Mouse (Mus musculus): ENCODE data around the gene Dennd1b. TPM values are rescaled to one million over a fixed set of nuclear protein-coding genes. Genes with fewer than 3 reads are reported as not detected.

Gene Dennd1b
- polyA plus RNA-seq, 1 experiment, result 6.1 TPM

DNA sequence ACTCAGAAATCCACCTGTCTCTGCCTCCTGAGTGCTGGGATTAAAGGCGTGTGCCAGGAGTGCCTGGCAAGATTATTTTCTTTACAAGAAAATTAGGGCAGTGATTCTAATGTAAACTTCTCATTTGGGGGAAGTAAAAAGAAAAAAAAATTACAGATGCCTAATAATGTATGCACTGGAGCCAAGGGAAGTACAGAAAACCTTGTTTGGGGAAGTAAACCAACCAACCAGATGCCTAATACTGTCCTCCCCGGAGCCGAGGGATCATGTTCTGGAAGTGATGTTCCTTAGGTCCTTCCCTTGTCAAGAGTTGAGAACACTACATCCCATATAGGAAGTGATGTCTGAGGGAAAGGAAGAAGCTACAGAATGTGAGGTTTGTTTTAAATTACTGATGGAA is 44.2 kb downstream of the Dennd1b start:
- DNase-seq, result no peak
- Histone ChIP-seq H3K27ac (ENCODE audit: insufficient read depth, low read depth, low read length) (no peak overlapping the region), H3K36me3 (ENCODE audit: control insufficient read depth, insufficient read depth, low read length) (no peaks in the 10 kb centered on the region), H3K4me1 (ENCODE audit: control insufficient read depth, insufficient read depth, low read length) (no peaks in the 10 kb centered on the region; the same call in 1 of the 2 replicates), H3K27me3 (replicated peaks; ENCODE audit: control insufficient read depth, insufficient read depth, low read length) (no peaks in the 10 kb centered on the region), H3K4me3 (ENCODE audit: insufficient read depth, low read depth, low read length) (no peak overlapping the region)
- TF ChIP-seq CTCF (conservative IDR thresholded peaks at IDR 0.05; ENCODE audit: insufficient read depth, insufficient read length, low read depth, low read length) (no peak), POLR2A (IDR thresholded peaks at IDR 0.05; ENCODE audit: low read depth, low read length) (no peak)
- 95% methylated on average over 3 of the region's 3 CpGs for WGBS

DNA sequence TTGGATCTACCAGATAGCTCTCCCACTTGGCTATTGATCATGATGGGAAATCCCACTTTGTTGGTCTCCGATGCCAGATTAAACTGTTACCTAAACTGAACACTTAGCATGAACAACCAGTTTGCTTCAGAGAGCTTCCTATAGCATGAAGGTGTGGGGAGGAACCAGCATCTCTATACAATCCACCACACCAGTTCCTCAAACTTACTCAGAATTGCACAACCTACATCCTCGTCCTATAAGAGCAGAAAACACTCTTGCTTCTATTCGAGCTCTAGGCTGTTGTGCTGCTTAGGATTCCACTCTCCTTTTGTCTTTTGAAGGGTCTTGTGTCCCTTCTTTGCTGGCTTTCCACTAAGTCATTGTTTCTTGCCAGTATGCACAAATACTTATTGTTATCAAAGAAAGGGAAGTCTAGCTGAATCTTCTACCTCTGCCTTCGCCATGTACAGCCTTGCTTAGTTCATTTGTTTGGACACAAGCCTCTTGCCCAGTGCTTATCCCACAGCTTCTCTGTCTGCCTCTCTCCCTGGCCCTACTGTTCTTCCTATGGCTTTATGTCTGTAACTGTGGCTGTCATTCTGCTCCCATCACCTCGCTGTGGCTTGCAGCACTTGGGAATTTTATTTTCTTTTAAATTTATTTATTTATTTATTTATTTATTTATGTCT is 52.0 kb downstream of the Dennd1b start:
- TF ChIP-seq POLR2A (IDR thresholded peaks at IDR 0.05; ENCODE audit: low read depth, low read length) (no peak), CTCF (conservative IDR thresholded peaks at IDR 0.05; ENCODE audit: insufficient read depth, insufficient read length, low read depth, low read length) (no peak)
- no peaks in the 10 kb centered on the region for H3K36me3 ChIP-seq (ENCODE audit: control insufficient read depth, insufficient read depth, low read length)
- no peaks in the 10 kb centered on the region for H3K27me3 ChIP-seq (replicated peaks; ENCODE audit: control insufficient read depth, insufficient read depth, low read length)
- DNase-seq, result no peak
- H3K4me3 ChIP-seq (ENCODE audit: insufficient read depth, low read depth, low read length), result no peak overlapping the region
- WGBS, result 91% methylated on average over 5 of the region's 5 CpGs
- H3K27ac ChIP-seq (ENCODE audit: insufficient read depth, low read depth, low read length), result no peak overlapping the region
- H3K4me1 ChIP-seq (ENCODE audit: control insufficient read depth, insufficient read depth, low read length), result no peaks in the 10 kb centered on the region

DNA sequence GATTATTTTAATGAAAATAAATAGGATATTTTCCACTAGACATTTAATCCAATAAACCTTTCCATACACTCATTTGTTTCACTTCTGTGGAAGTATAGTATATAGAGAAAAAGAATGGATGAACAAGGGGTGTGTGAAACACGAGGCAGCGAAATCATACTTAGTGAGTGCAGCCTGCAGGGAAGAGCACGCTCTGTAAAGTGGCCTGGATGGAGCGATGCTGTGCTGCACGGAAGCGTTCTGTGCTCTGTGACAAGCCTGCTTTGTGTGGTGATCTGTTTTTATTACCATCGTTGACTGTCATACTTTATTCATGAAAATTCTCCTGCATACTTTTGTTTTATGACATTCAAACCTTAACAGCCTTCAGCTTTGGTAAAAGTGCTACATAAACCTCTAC is 58.1 kb downstream of the Dennd1b start:
- no peak overlapping the region for H3K27ac ChIP-seq (ENCODE audit: insufficient read depth, low read depth, low read length)
- H3K27me3 ChIP-seq (replicated peaks; ENCODE audit: control insufficient read depth, insufficient read depth, low read length), result no peaks in the 10 kb centered on the region
- TF ChIP-seq POLR2A (IDR thresholded peaks at IDR 0.05; ENCODE audit: low read depth, low read length) (no peak), CTCF (conservative IDR thresholded peaks at IDR 0.05; ENCODE audit: insufficient read depth, insufficient read length, low read depth, low read length) (no peak)
- DNase-seq, result no peak
- WGBS, result 78% methylated on average over 7 of the region's 7 CpGs
- H3K4me1 ChIP-seq (ENCODE audit: control insufficient read depth, insufficient read depth, low read length), result no peaks in the 10 kb centered on the region
- no peaks in the 10 kb centered on the region for H3K36me3 ChIP-seq (ENCODE audit: control insufficient read depth, insufficient read depth, low read length)
- no peak overlapping the region for H3K4me3 ChIP-seq (ENCODE audit: insufficient read depth, low read depth, low read length)

DNA sequence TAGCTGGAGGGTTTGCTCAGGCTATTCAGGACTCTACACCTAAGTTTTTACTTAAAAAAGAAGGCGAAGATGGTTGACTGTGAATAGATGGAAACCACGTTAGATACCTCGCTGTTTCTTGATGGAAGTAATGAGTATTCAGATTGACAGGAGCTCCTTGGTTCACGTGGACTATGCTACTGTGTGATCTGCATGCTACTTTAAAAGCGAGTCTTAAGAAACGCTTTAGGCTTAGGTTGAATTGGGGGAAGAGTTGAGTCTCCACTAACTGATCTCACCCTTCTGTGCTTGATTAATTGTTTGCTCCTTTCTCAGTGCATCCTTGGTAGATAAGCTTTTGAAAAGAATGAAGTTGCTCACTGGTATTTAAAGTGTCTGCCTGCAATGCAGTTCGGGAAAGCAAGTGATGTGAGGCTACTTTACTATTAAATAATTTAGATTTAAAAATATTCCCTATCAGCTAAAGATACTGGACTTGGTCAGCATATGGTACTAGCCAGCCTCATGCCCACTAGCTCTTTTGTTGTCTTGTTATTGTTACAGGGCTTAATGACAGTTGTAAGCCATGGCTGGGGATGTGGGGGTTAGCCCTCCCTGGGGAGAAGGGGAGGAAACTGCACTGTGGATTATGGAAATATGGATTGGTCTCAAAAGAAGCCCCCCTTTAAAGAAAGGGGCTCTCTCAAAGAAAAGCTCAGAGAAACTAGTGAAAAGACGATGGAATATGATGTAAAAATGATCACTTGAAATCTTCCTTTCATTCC is 62.8 kb downstream of the Dennd1b start:
- Histone ChIP-seq H3K36me3 (ENCODE audit: control insufficient read depth, insufficient read depth, low read length) (no peaks in the 10 kb centered on the region), H3K4me1 (ENCODE audit: control insufficient read depth, insufficient read depth, low read length) (peaks cover 4% of the 10 kb centered on the region; the same call in 1 of the 2 replicates), H3K4me3 (ENCODE audit: insufficient read depth, low read depth, low read length) (no peak overlapping the region), H3K27ac (ENCODE audit: insufficient read depth, low read depth, low read length) (no peak overlapping the region), H3K27me3 (replicated peaks; ENCODE audit: control insufficient read depth, insufficient read depth, low read length) (no peaks in the 10 kb centered on the region)
- TF ChIP-seq POLR2A (IDR thresholded peaks at IDR 0.05; ENCODE audit: low read depth, low read length) (no peak), CTCF (conservative IDR thresholded peaks at IDR 0.05; ENCODE audit: insufficient read depth, insufficient read length, low read depth, low read length) (no peak)
- WGBS, result 91% methylated on average over 8 of the region's 8 CpGs
- DNase-seq, result no peak

DNA sequence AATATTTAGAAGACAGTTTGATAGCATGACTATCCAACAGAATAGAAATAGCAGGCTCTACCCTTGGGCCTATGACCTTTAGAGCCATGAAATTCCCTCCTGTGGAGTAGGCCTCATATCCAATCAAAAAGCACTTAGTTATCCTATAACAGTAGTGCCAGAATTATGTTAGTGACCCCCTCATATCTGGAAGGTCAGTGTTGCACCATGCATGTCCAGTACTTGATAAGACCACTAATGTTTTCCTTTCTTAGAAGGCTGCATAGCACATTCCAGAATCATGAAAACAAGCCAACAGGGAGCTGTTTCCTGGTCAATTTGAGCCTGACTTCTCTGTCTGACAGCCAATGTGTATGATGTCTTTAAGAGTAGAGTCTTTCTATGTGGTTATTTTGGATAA is 66.3 kb downstream of the Dennd1b start:
- Histone ChIP-seq H3K4me3 (ENCODE audit: insufficient read depth, low read depth, low read length) (no peak overlapping the region), H3K27me3 (replicated peaks; ENCODE audit: control insufficient read depth, insufficient read depth, low read length) (no peaks in the 10 kb centered on the region), H3K4me1 (ENCODE audit: control insufficient read depth, insufficient read depth, low read length) (peaks cover 4% of the 10 kb centered on the region; the same call in 1 of the 2 replicates), H3K27ac (ENCODE audit: insufficient read depth, low read depth, low read length) (no peak overlapping the region), H3K36me3 (ENCODE audit: control insufficient read depth, insufficient read depth, low read length) (no peaks in the 10 kb centered on the region)
- TF ChIP-seq POLR2A (IDR thresholded peaks at IDR 0.05; ENCODE audit: low read depth, low read length) (no peak), CTCF (conservative IDR thresholded peaks at IDR 0.05; ENCODE audit: insufficient read depth, insufficient read length, low read depth, low read length) (no peak)
- DNase-seq, result peak; percentile 5

DNA sequence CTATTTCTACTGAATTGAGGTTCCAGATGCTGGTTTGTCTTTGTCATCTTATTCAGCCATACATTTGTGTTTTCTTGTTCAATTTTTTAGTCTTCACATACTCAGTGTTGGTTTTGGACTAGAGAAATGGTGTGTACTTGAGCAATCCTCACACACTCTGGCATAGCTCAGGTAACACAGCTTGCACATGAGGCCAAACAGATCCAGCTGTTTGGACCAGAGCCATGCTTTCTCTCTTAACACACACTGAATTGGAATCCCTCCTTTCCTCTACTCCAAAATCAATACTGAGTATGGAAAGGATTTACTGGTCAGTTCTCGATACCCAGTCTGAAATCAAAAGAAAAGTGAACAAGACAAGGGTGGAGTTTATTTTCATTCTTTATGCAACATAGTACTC is 69.2 kb downstream of the Dennd1b start:
- Histone ChIP-seq H3K27ac (ENCODE audit: insufficient read depth, low read depth, low read length) (no peak overlapping the region), H3K36me3 (ENCODE audit: control insufficient read depth, insufficient read depth, low read length) (no peaks in the 10 kb centered on the region), H3K4me3 (ENCODE audit: insufficient read depth, low read depth, low read length) (no peak overlapping the region), H3K4me1 (ENCODE audit: control insufficient read depth, insufficient read depth, low read length) (peaks cover 4% of the 10 kb centered on the region), H3K27me3 (replicated peaks; ENCODE audit: control insufficient read depth, insufficient read depth, low read length) (no peaks in the 10 kb centered on the region)
- TF ChIP-seq POLR2A (IDR thresholded peaks at IDR 0.05; ENCODE audit: low read depth, low read length) (no peak), CTCF (conservative IDR thresholded peaks at IDR 0.05; ENCODE audit: insufficient read depth, insufficient read length, low read depth, low read length) (no peak)
- no peak for DNase-seq
- 96% methylated on average over 1 of the region's 1 CpGs for WGBS

DNA sequence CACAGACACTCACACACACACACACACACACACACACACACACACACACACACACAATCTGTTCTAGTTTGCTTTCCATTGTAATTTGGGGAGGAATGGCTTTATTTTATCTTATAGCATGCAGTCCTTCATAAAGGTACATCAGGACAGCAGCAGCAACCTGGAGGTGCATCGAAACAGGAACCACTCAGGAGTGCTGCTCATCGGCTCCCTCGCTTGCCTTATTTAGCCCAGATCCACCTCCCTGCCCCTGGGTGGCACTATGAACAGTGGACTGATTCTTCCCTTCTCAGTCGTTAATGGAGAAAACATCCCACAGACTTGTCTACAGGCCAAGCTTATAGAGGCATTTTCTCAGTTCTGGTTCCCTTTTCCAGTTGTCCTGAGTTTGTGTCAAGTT is 71.9 kb downstream of the Dennd1b start:
- 77% methylated on average over 4 of the region's 4 CpGs for WGBS
- H3K27ac ChIP-seq (ENCODE audit: insufficient read depth, low read depth, low read length), result no peak overlapping the region
- H3K27me3 ChIP-seq (replicated peaks; ENCODE audit: control insufficient read depth, insufficient read depth, low read length), result no peaks in the 10 kb centered on the region
- no peak overlapping the region for H3K4me3 ChIP-seq (ENCODE audit: insufficient read depth, low read depth, low read length)
- no peaks in the 10 kb centered on the region; the same call in 1 of the 2 replicates for H3K4me1 ChIP-seq (ENCODE audit: control insufficient read depth, insufficient read depth, low read length)
- no peak for DNase-seq
- no peak for TF ChIP-seq POLR2A (IDR thresholded peaks at IDR 0.05; ENCODE audit: low read depth, low read length)
- no peak for TF ChIP-seq CTCF (conservative IDR thresholded peaks at IDR 0.05; ENCODE audit: insufficient read depth, insufficient read length, low read depth, low read length)
- no peaks in the 10 kb centered on the region; the same call in 1 of the 2 replicates for H3K36me3 ChIP-seq (ENCODE audit: control insufficient read depth, insufficient read depth, low read length)
